Mouse (Mus musculus) embryonic fibroblast, embryonic 13.5 days (primary cell): ENCODE data around the gene Cd68.

ENCODE experiments used
- CTCF ChIP-seq: IDR thresholded peaks from 2 replicates; pipeline ENCODE4 v1.5.1; 2011; ENCODE audit warnings: mild to moderate bottlenecking, control low read depth, low read length, moderate library complexity, borderline replicate concordance; ENCODE audit not compliant: insufficient read depth
- POLR2A ChIP-seq: IDR thresholded peaks from 2 replicates; pipeline ENCODE4 v1.6.1; 2011; ENCODE audit warnings: low read depth, mild to moderate bottlenecking, control low read depth, low read length, moderate library complexity

GRCm38 (mm10) chr11:69714636-69715329 is 48.8 kb upstream of the Cd68 start:
- TF ChIP-seq POLR2A (no peak), CTCF (no peak)
